21 mouse cellular contexts compared by ENCODE assay signal in genomic region chr8:78090382-78091122, GRCm38 (mm10).
DNase-seq lines count a peak whose midpoint lies in the region; ATAC-seq and TF ChIP-seq lines count a peak whose summit lies in the region.
"Had no signal": no experiment of that assay in that cellular context is flagged by ENCODE, and none has a peak within 500 bp of the region (broad histone marks: within the 10 kb centered on the region; RNA-seq: fewer than 3 reads in every experiment).

No protein-coding gene starts in this region.

- H3K4me2 ChIP-seq in CH12.LX (ENCODE audit: insufficient read depth, low read depth, poor library complexity, severe bottlenecking): no peak overlapping the region
- H3K4me2 ChIP-seq in lung, postnatal 0 days (replicated peaks; ENCODE audit: low read depth, low read length): no peak overlapping the region
- H3K4me2 ChIP-seq: embryonic facial prominence, embryonic 15.5 days; heart, embryonic 12.5 days; hindbrain, embryonic 15.5 days had no signal

- H3K79me2 ChIP-seq in CH12.LX (replicated peaks; ENCODE audit: control insufficient read depth, extremely low read depth, insufficient read depth, poor library complexity, severe bottlenecking): no peaks in the 10 kb centered on the region
- H3K79me2 ChIP-seq in MEL (ENCODE audit: control insufficient read depth, insufficient read depth, low read length, poor library complexity): no peaks in the 10 kb centered on the region

- in situ Hi-C loops in CH12.LX (cut with MboI; ENCODE audit: low pct_ligation_motif_present, low pct_unique_long_range_greater_than_20kb, low sequenced_read_pairs): no loop called here

- peak; percentile 85 for ATAC-seq in lung, postnatal 0 days
- ATAC-seq: activated CD4-positive, CD25-positive, alpha-beta regulatory T cell, adult 4 months; forebrain, embryonic 16.5 days; Patski had no signal

- H3K4me1 ChIP-seq in CH12.LX (ENCODE audit: control insufficient read depth in 1 of 2, insufficient read depth in 2 of 2) (peaks cover 0 to 16% of the 10 kb centered on the region in 2 experiments; a peak in 2 of 4 replicates), MEL (ENCODE audit: control insufficient read depth in 1 of 2, insufficient read depth in 2 of 2, low read length in 2 of 2) (peaks cover 0 to 3% of the 10 kb centered on the region in 2 experiments; a peak in 2 of 4 replicates)
- H3K4me1 ChIP-seq in lung, postnatal 0 days (ENCODE audit: insufficient read depth, low read depth, low read length): no peaks in the 10 kb centered on the region
- H3K4me1 ChIP-seq: embryonic facial prominence, embryonic 15.5 days; forebrain, embryonic 10.5 days; hindbrain, embryonic 15.5 days had no signal

- TF ChIP-seq EP300 in CH12.LX (IDR thresholded peaks at IDR 0.05; ENCODE audit: low read length) (no peak), MEL (IDR thresholded peaks at IDR 0.05; ENCODE audit: low read depth in 1 of 2, low read length in 2 of 2) (no peak)
- peak; percentile 63 for TF ChIP-seq EP300 in lung, postnatal 0 days (IDR thresholded peaks at IDR 0.05)

- TF ChIP-seq CTCF in CH12.LX (conservative IDR thresholded peaks at IDR 0.05 in 1 of 2, IDR thresholded peaks at IDR 0.05 in 1 of 2; ENCODE audit: low read depth in 2 of 2, low read length in 2 of 2) (no peak), MEL (IDR thresholded peaks at IDR 0.05 in 2 of 3, conservative IDR thresholded peaks at IDR 0.05 in 1 of 3; ENCODE audit: control insufficient read depth in 1 of 3, insufficient read depth in 1 of 3, low read depth in 2 of 3, low read length in 3 of 3, poor library complexity in 1 of 3, severe bottlenecking in 1 of 3) (no peak)
- TF ChIP-seq CTCF in lung, postnatal 0 days (IDR thresholded peaks at IDR 0.05): no peak

- TF ChIP-seq POLR2A in CH12.LX (IDR thresholded peaks at IDR 0.05; ENCODE audit: low read depth, low read length): no peak
- no peak for TF ChIP-seq POLR2A in MEL (IDR thresholded peaks at IDR 0.05; ENCODE audit: control insufficient read depth in 1 of 2, insufficient read depth in 1 of 2, low read depth in 1 of 2, low read length in 2 of 2, poor library complexity in 1 of 2)

- H3K9ac ChIP-seq in CH12.LX (ENCODE audit: insufficient read depth, low read depth): no peak overlapping the region
- H3K9ac ChIP-seq in MEL (ENCODE audit: control insufficient read depth, low read depth, low read length, poor library complexity, severe bottlenecking): no peak overlapping the region
- no peak overlapping the region for H3K9ac ChIP-seq in lung, postnatal 0 days (replicated peaks; ENCODE audit: low read depth)
- H3K9ac ChIP-seq: embryonic facial prominence, embryonic 15.5 days; heart, embryonic 12.5 days; hindbrain, embryonic 15.5 days had no signal

- DNase-seq in CH12.LX (ENCODE audit: extremely low read depth) (no peak), MEL (ENCODE audit: low read depth, low spot score) (no peak)
- DNase-seq in lung, postnatal 0 days (ENCODE audit: low spot score): peak; percentile 52
- peak; percentile 15 to 33 for DNase-seq in lung, postnatal 4 days
- no peak for DNase-seq in cerebellum, adult 8-10 months
- no peak for DNase-seq in frontal cortex, adult 2 months (ENCODE audit: extremely low spot score in 1 of 2, low spot score in 1 of 2)
- no peak for DNase-seq in layer of hippocampus, adult 18-20 months (ENCODE audit: low spot score in 2 of 2)
- DNase-seq: adrenal gland, postnatal 25 days; cerebellum, adult 18-20 months; cerebellum, postnatal 10 days; gastrocnemius, postnatal 14 days; heart, postnatal 36 days had no signal

- H3K27me3 ChIP-seq in CH12.LX (replicated peaks) (no peaks in the 10 kb centered on the region), MEL (ENCODE audit: control insufficient read depth in 1 of 2, insufficient read depth in 2 of 2, low read length in 2 of 2) (no peaks in the 10 kb centered on the region)
- H3K27me3 ChIP-seq in lung, postnatal 0 days (replicated peaks; ENCODE audit: insufficient read depth, low read length): no peaks in the 10 kb centered on the region
- H3K27me3 ChIP-seq: embryonic facial prominence, embryonic 15.5 days; heart, embryonic 12.5 days; hindbrain, embryonic 15.5 days had no signal

- dilution Hi-C loops in CH12.LX (cut with MboI; ENCODE audit: extremely low pct_ligation_motif_present, extremely low pct_unique_long_range_greater_than_20kb, low sequenced_read_pairs): no loop called here

- H3K4me3 ChIP-seq in CH12.LX (replicated peaks in 1 of 3; ENCODE audit: low read depth in 2 of 3, low read length in 2 of 3, poor library complexity in 1 of 3): no peak overlapping the region
- no peak overlapping the region for H3K4me3 ChIP-seq in MEL (ENCODE audit: control insufficient read depth in 1 of 2, insufficient read depth in 1 of 2, low read depth in 2 of 2, low read length in 2 of 2)
- H3K4me3 ChIP-seq in lung, postnatal 0 days (ENCODE audit: low read depth, low read length): no peak overlapping the region
- H3K4me3 ChIP-seq: embryonic facial prominence, embryonic 15.5 days; erythroblast, embryonic 14.5 days; forebrain, embryonic 10.5 days; heart, embryonic 12.5 days; hindbrain, embryonic 15.5 days had no signal

- no peaks in the 10 kb centered on the region for H3K36me3 ChIP-seq in CH12.LX (replicated peaks in 1 of 2; ENCODE audit: control insufficient read depth in 1 of 2, insufficient read depth in 1 of 2, low read length in 1 of 2)
- peaks cover 0 to 2% of the 10 kb centered on the region in 2 experiments; a peak in 1 of 4 replicates for H3K36me3 ChIP-seq in MEL (ENCODE audit: control insufficient read depth in 1 of 2, insufficient read depth in 2 of 2, low read length in 2 of 2)
- H3K36me3 ChIP-seq in lung, postnatal 0 days (ENCODE audit: insufficient read depth, low read length): no peaks in the 10 kb centered on the region
- H3K36me3 ChIP-seq: embryonic facial prominence, embryonic 15.5 days; forebrain, embryonic 10.5 days; G1E; heart, embryonic 12.5 days; hindbrain, embryonic 15.5 days had no signal

- H3K9me3 ChIP-seq in CH12.LX (replicated peaks; ENCODE audit: low read length) (no peaks in the 10 kb centered on the region), MEL (replicated peaks; ENCODE audit: insufficient read depth, low read length) (no peaks in the 10 kb centered on the region)
- no peaks in the 10 kb centered on the region for H3K9me3 ChIP-seq in lung, postnatal 0 days (ENCODE audit: low read length)
- H3K9me3 ChIP-seq: embryonic facial prominence, embryonic 15.5 days; forebrain, embryonic 10.5 days; G1E; heart, embryonic 12.5 days; hindbrain, embryonic 15.5 days had no signal

- H3K27ac ChIP-seq in CH12.LX (ENCODE audit: insufficient read depth, low read depth) (no peak overlapping the region), MEL (ENCODE audit: control insufficient read depth, low read depth, low read length) (no peak overlapping the region)
- H3K27ac ChIP-seq in lung, postnatal 0 days (ENCODE audit: low read length): no peak overlapping the region; the same call in 1 of the 2 replicates
- H3K27ac ChIP-seq: embryonic facial prominence, embryonic 15.5 days; forebrain, embryonic 10.5 days; hindbrain, embryonic 15.5 days had no signal

- 49% methylated on average over 9 of the region's 9 CpGs for WGBS in lung, postnatal 0 days

- TF ChIP-seq RAD21 in CH12.LX (IDR thresholded peaks at IDR 0.05; ENCODE audit: low read depth, low read length): no peak
- no peak for TF ChIP-seq RAD21 in MEL (IDR thresholded peaks at IDR 0.05; ENCODE audit: low read depth, low read length)

TF ChIP-seq in CH12.LX, 34 proteins besides CTCF, POLR2A, EP300 and RAD21:
- TF ChIP-seq SIN3A (IDR thresholded peaks at IDR 0.05; ENCODE audit: low read length): no peak
- peak; percentile 62; the same call in 1 of the 2 replicates for TF ChIP-seq ZNF384 (IDR thresholded peaks at IDR 0.05; ENCODE audit: low read depth, low read length)

TF ChIP-seq in MEL, 35 proteins besides CTCF, POLR2A, EP300 and RAD21:
- TF ChIP-seq MAX (IDR thresholded peaks at IDR 0.05; ENCODE audit: low read length): no peak
- 0 out of 2 replicates have a peak, but pooled peaks have one; percentile 23 for TF ChIP-seq ZNF384 (IDR thresholded peaks at IDR 0.05; ENCODE audit: low read depth, low read length)

Comparison
In these comparisons a context has a peak if more than half of its experiments do, and no peak if none do; other contexts are left out.
1. DNase-seq: peak in lung, postnatal 0 days (single experiment) and lung, postnatal 4 days (2 of 2); none in CH12.LX (single experiment), MEL (single experiment), cerebellum, adult 8-10 months (single experiment), frontal cortex, adult 2 months (0 of 2) and layer of hippocampus, adult 18-20 months (0 of 2).
2. Of the 35 proteins assayed by ChIP-seq in both MEL and CH12.LX: peak only in MEL: none; only in CH12.LX: none; in both: ZNF384; in neither: 34.